ENCODE assay signal across 1 mouse cellular context in the genomic region with DNA sequence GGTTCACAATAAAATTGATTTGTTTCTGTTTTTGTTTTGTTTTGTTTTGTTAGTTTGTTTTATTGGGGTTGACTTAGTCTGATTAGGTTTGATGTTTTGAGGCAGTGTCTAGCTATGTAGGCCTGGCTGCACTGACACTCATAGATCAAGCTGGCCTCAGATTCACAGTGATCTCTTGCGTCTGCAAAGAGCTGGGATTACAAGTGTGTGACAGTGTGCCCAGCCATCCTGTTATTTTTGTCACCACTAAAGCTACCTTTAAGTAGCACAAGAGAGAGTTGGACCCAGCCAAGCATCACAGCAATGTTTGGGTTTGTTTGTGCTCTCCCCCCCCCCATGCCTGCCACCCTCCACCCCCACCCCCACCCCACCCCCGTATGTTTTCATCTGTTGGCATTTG.
TF ChIP-seq lines count a peak whose summit lies in the region.

No protein-coding gene starts in this region.

TF ChIP-seq in CH12.LX, 34 proteins besides CTCF, POLR2A, EP300 and RAD21 (continued from another document):
- TF ChIP-seq MEF2A (IDR thresholded peaks at IDR 0.05; ENCODE audit: borderline replicate concordance, low read depth, low read length) (no peak), CHD1 (IDR thresholded peaks at IDR 0.05; ENCODE audit: low read depth, low read length) (no peak)
